Mouse (Mus musculus): ENCODE results near the gene Ibtk. TPM values are rescaled to one million over a fixed set of nuclear protein-coding genes. Genes with fewer than 3 reads are reported as not detected.

Ibtk gene
- polyA plus RNA-seq, 1 experiment from 2014 or later: 31.5 TPM

DNA sequence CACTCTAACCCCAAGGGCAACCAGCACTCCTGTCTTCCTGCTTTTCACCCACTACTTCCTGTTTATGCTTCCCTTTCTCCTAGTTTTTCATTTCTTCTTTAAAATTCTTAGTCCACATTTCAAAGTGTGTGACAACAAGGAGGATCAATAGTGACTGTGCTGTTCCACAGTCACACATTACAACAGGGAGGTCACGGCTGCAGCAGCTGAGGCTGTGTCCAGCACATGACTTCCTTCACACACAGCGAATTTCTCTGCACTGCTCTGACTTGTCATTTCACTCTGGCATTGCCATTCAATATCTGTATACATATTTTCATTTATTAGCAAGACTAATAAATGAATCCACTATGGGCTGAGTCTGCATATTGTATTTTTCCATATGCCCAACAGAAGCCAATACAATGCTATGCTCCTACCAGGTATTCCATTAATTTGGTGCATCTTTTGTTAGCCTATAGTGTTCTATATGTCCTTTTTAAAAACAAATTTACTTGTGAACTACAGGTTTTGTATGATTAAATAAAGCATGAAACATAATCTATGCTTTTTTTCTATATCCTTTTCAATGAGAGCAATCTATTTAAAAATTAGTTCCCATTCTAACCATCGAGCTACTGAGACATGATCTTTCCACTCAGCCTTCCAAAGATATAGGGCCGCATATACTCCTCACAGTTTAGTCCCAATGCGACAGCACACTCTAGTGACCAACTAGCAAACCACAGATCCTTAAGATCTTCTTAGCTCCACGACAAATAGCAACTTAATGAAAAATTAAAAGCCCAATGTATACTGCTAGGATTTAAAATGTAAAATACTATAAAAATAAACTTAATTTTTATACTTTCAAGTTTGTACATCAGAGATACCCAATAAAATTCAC is 55.7 kb downstream of the Ibtk start:
- DNase-seq (ENCODE audit: low spot score): no peak
- no peak overlapping the region for H3K27ac ChIP-seq (replicated peaks)
- no peaks in the 10 kb centered on the region for H3K9me3 ChIP-seq (replicated peaks)
- WGBS: 80% methylated on average over 6 of the region's 6 CpGs
- H3K27me3 ChIP-seq (ENCODE audit: low read depth, poor library complexity, severe bottlenecking): no peaks in the 10 kb centered on the region
- peaks cover 69% of the 10 kb centered on the region for H3K36me3 ChIP-seq
- no peak overlapping the region for H3K4me3 ChIP-seq
- H3K4me1 ChIP-seq: no peaks in the 10 kb centered on the region

DNA sequence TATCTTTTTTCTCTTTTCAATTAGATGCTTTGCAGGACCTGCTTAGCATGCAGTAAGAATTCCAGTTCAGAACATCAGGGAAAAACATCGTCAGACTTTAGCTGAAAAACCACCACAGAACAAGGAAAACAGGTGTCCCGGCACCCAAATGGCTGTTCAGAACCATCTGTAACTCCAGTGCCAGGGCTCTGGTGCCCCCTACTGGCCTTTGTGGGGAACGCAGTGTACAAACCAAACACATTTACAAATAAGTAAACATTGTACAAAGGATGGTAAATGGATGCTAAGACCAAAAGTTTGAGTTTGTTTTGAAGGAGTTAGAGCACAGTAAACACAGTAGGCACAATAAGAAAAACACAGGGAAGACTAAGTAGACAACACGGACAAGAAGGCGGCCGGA is 64.1 kb downstream of the Ibtk start:
- Histone ChIP-seq H3K4me3 (no peak overlapping the region), H3K36me3 (peaks cover 54% of the 10 kb centered on the region), H3K4me1 (no peaks in the 10 kb centered on the region), H3K27me3 (ENCODE audit: low read depth, poor library complexity, severe bottlenecking) (no peaks in the 10 kb centered on the region), H3K9me3 (replicated peaks) (no peaks in the 10 kb centered on the region), H3K27ac (replicated peaks) (no peak overlapping the region)
- no peak for DNase-seq (ENCODE audit: low spot score)
- WGBS: 83% methylated on average over 6 of the region's 6 CpGs

DNA sequence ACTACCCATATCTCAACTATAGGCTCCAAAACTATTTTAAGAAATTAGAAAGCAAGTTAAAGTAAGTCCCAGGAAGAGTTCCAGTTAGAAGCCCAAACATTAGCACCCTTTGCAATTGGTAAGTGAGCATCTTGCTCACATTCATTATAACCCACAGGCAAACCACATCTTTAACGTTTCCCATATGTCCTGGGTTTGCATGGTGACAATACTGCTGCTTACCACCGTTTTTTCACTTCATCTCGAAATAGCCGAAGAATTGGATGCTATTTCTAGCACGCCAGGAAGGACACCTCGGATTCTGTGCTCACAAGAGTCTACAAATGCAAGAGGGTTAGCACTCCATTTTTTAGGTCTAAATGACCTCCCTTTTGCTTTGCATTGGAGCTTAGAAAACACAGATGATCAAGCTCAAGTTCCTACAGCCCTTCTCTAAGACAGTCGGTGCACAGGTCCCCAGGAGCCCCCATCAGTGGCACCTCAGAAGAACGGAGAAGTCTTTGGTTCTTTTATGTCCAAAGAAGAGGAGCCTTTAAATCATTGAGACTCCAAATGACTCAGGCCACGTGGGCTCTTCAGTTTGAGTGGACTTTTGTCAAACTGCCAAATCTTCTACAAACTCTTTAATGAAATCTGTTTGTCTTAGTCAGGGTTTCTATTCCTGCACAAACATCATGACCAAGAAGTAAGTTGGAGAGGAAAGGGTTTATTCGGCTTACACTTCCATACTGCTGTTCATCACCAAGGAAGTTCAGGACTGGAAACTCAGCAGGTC is 73.8 kb downstream of the Ibtk start:
- no peak for DNase-seq (ENCODE audit: low spot score)
- WGBS: 89% methylated on average over 10 of the region's 10 CpGs

DNA sequence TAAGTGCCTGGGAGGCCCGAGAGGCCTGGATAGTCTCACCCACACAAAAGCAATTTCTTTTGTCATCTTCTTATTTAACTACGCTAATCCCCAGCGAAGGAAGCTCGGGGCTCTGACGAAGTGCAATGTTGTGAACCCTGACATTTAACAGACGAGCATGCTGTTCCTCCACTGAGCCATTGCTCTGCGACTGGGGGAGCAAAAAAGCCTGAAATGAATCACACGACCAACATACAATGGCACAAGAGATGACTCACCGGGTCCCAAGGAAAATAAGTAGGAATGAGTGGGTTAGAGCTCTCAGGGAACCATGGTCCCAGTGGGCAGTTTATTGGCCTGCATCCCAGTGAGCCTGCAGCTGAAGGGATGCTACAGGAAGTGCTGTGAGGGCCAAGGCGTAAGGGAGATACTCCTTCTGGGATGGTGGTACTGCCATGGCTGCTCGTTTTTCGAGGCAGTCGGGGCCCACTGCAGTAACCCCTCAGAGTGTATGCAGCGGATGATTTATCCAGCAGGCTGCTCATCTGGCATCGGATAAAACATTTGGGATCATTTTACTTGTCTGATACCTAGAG is 75.1 kb downstream of the Ibtk start:
- no peak overlapping the region for H3K27ac ChIP-seq (replicated peaks)
- H3K9me3 ChIP-seq (replicated peaks): no peaks in the 10 kb centered on the region
- no peak overlapping the region for H3K4me3 ChIP-seq
- WGBS: 61% methylated on average over 15 of the region's 15 CpGs
- no peak for DNase-seq (ENCODE audit: low spot score)
- peaks cover 9% of the 10 kb centered on the region for H3K4me1 ChIP-seq
- peaks cover 16% of the 10 kb centered on the region; the same call in 1 of the 2 replicates for H3K27me3 ChIP-seq (ENCODE audit: low read depth, poor library complexity, severe bottlenecking)
- H3K36me3 ChIP-seq: no peaks in the 10 kb centered on the region

More for the DNA sequence above, 73.8 kb downstream of the Ibtk start:
- peaks cover 16% of the 10 kb centered on the region; the same call in 1 of the 2 replicates for H3K27me3 ChIP-seq (ENCODE audit: low read depth, poor library complexity, severe bottlenecking)
- no peak overlapping the region for H3K27ac ChIP-seq (replicated peaks)
- H3K9me3 ChIP-seq (replicated peaks): no peaks in the 10 kb centered on the region
- no peak overlapping the region for H3K4me3 ChIP-seq
- peaks cover 9% of the 10 kb centered on the region for H3K4me1 ChIP-seq
- no peaks in the 10 kb centered on the region for H3K36me3 ChIP-seq

DNA sequence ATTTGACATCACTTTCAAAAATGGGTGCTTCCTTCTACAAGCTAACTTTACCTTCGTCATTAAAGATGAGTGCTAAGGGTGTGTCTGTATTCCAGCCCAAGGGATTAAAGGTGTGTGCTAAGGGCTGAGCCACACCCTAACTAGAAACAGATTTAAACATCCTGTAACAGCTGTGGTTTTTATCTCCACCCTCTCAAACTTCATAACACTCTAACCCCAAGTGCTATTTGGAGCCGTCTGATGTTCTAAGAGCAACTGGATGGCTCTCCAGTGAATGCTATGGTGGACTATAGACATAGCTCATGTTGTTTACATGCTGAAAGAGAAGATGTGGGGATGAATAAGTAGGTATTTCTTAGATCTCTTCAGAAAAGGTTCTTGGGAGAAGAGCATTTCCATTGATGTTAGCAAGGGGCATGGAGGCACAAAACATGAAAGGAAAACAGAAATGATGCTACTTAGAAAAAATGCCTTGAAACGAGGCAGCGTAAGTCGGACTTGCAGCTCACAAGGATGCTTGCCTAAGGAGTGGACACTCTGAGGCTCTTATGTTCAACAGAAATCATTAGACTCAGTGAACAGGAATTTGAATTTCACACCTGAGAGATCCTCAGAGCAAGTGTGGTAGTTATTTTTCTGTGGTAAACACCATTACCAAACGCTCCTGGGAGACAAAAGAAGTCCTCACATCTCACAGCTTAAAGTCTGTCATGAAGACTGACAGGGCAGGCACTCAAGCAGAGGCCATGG is 77.4 kb downstream of the Ibtk start:
- no peaks in the 10 kb centered on the region for H3K9me3 ChIP-seq (replicated peaks)
- peaks cover 9% of the 10 kb centered on the region for H3K4me1 ChIP-seq
- no peaks in the 10 kb centered on the region for H3K36me3 ChIP-seq
- no peak overlapping the region for H3K4me3 ChIP-seq
- no peak for DNase-seq (ENCODE audit: low spot score)
- WGBS: 87% methylated on average over 6 of the region's 6 CpGs
- H3K27ac ChIP-seq (replicated peaks): no peak overlapping the region
- peaks cover 16% of the 10 kb centered on the region; the same call in 1 of the 2 replicates for H3K27me3 ChIP-seq (ENCODE audit: low read depth, poor library complexity, severe bottlenecking)

DNA sequence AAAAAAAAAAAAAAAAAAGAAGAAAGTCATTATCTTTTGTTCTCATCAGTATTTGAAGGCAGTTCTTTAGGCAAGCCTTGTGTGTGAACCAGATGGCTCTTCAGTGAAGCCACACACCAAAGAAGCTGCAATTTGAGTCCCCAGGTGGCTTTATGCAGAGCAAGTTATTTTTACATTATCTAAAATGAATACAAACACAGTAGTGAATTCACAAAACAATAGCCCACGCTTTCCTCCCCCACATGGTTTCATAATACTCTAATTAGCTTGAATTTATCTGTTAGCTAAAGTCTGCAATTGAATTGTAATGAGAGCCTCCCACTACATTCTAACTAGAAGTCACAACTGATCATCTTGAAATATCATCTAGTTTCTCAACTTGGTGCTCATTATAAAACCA is 84.8 kb downstream of the Ibtk start:
- Histone ChIP-seq H3K27me3 (ENCODE audit: low read depth, poor library complexity, severe bottlenecking) (no peaks in the 10 kb centered on the region), H3K27ac (replicated peaks) (no peak overlapping the region), H3K36me3 (no peaks in the 10 kb centered on the region), H3K4me1 (peaks cover 3% of the 10 kb centered on the region), H3K9me3 (replicated peaks) (no peaks in the 10 kb centered on the region), H3K4me3 (no peak overlapping the region)
- no peak for DNase-seq (ENCODE audit: low spot score)
- 68% methylated on average over 1 of the region's 1 CpGs for WGBS

DNA sequence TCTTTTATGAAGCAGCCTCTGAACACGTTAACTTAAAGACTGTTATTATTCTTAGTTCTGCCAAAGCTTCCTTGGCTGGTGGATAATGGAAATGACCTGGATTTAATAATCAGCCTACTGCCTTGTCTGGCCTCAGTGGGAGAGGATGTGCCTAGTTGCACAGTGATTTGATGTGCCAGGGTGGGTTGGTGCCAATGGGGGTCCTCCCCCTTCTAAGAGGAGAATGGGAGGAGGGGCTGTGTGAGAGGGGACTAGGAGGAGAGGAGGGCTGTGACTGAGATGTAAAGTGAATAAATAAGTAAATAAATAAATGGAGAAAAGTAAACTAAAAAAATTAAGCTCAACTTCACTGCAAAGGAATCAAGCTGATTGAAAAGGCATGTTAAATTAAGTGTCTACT is 85.3 kb downstream of the Ibtk start:
- H3K4me1 ChIP-seq: peaks cover 3% of the 10 kb centered on the region
- no peak for DNase-seq (ENCODE audit: low spot score)
- H3K36me3 ChIP-seq: no peaks in the 10 kb centered on the region
- no peaks in the 10 kb centered on the region for H3K27me3 ChIP-seq (ENCODE audit: low read depth, poor library complexity, severe bottlenecking)
- H3K4me3 ChIP-seq: no peak overlapping the region
- no peak overlapping the region for H3K27ac ChIP-seq (replicated peaks)
- 71% methylated on average over 1 of the region's 1 CpGs for WGBS
- no peaks in the 10 kb centered on the region for H3K9me3 ChIP-seq (replicated peaks)

DNA sequence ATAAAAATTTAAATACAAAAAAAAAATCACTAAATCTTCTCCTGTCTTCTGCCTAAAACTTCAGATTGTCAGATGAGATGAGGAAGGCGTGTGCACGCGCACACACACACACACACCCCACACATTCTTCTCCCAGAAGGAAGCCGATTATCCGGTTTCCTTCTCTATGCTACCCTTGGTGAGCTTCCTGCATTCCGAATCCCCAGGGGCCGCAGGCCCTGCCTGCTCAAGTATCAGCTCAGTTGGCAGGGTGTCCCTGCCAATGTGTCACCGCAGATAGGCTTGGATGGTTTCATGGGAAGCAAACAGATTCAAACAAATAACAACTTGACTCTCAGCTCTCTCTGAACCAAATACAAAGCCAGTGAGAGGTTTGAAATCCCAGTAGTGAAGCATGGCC is 86.0 kb downstream of the Ibtk start:
- H3K4me3 ChIP-seq: no peak overlapping the region
- H3K9me3 ChIP-seq (replicated peaks): no peaks in the 10 kb centered on the region
- no peaks in the 10 kb centered on the region for H3K36me3 ChIP-seq
- no peak for DNase-seq (ENCODE audit: low spot score)
- 22% methylated on average over 8 of the region's 8 CpGs for WGBS
- H3K4me1 ChIP-seq: peaks cover 3% of the 10 kb centered on the region
- no peak overlapping the region for H3K27ac ChIP-seq (replicated peaks)
- no peaks in the 10 kb centered on the region for H3K27me3 ChIP-seq (ENCODE audit: low read depth, poor library complexity, severe bottlenecking)

DNA sequence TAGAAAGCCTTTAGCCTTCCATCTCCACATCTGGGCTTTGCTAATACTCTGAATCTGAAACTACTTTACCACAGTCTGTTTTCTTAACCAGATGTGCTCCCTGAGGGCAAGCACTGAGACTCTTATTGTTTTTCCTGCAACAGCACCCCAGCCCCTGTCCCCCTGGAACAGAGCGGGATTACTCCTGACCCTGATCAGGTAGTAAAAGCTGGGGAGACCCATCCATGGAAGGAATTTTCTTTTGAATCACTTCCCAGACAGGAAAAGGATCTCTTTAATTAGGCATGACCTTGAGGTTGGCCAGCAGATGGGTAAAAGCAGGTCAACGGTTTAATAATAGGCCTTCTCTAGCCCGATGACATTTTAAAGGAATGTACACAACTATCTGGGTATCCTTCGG is 95.7 kb downstream of the Ibtk start:
- H3K36me3 ChIP-seq: no peaks in the 10 kb centered on the region
- H3K27ac ChIP-seq (replicated peaks): no peak overlapping the region
- no peaks in the 10 kb centered on the region for H3K9me3 ChIP-seq (replicated peaks)
- WGBS: 84% methylated on average over 4 of the region's 4 CpGs
- no peak for DNase-seq (ENCODE audit: low spot score)
- H3K4me1 ChIP-seq: no peaks in the 10 kb centered on the region
- no peaks in the 10 kb centered on the region for H3K27me3 ChIP-seq (ENCODE audit: low read depth, poor library complexity, severe bottlenecking)
- H3K4me3 ChIP-seq: no peak overlapping the region

DNA sequence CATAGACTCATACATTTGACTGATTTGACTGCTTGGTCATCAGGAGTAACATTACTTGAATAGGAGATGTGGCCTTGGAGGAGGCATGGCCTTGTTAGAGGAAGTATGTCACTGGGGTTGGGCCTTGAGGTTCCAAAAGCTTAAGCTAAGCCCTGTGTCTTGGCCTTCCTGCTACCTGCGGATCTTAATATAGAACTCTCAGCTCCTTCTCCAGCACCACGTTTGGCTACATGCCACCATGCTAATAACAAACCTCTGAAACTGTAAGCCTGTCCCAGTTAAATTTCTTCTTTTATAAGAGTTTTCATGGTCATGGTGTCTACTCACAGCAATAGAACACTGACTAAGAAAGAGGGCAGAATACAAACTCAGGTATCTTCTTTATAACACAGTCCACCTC is 110.9 kb downstream of the Ibtk start:
- Histone ChIP-seq H3K4me3 (no peak overlapping the region), H3K9me3 (replicated peaks) (no peaks in the 10 kb centered on the region), H3K27ac (replicated peaks) (no peak overlapping the region), H3K27me3 (ENCODE audit: low read depth, poor library complexity, severe bottlenecking) (no peaks in the 10 kb centered on the region), H3K36me3 (no peaks in the 10 kb centered on the region), H3K4me1 (no peaks in the 10 kb centered on the region)
- WGBS: 91% methylated on average over 2 of the region's 2 CpGs
- DNase-seq (ENCODE audit: low spot score): no peak
